Mouse (Mus musculus): ENCODE results near the gene Tnfrsf4. TPM values are rescaled to one million over a fixed set of nuclear protein-coding genes. Genes with fewer than 3 reads are reported as not detected.

The Tnfrsf4 gene
- polyA plus RNA-seq, 1 experiment from 2014 or later, result 0.41 TPM

DNA sequence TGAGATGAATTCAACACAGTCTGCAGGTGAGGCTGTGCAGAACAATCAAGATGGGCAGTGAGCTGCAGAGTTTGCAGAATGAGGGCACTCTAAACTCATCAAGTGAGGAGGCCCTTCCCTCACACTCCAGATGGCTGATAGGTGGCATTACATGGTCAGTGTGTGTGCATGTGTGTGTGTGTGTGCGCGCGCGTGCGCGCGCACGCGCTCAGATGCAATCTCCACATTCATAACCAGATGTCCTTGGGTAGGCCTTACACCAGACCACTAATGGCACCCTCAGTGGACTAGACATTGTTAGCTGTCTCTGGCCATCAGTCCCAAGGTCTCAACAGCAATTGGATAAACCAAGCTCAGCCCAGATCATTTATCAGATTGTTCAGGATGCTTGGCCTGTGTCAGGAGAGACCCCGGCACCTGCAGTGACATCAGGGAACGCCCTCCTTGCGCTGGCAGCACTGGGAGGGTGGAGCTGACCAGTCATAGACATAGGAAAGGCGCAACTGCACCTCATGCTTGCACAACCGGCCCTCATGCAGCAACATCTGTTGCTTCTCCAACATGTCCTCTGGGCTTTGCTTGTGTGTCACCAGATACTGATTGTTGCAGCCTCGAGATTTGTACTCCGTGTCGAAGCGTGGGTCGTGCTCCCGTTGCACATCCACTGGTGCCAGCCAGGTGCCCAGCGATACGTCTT is 22.3 kb upstream of the Tnfrsf4 start:
- H3K9ac ChIP-seq (replicated peaks; ENCODE audit: low read depth, low read length), result peak overlapping the region; percentile 69
- peaks cover 15% of the 10 kb centered on the region; the same call in 1 of the 2 replicates for H3K4me1 ChIP-seq (ENCODE audit: control insufficient read depth, insufficient read depth, low read length)
- WGBS, result 83% methylated on average over 22 of the region's 22 CpGs
- peak overlapping the region; percentile 99 for H3K4me2 ChIP-seq (replicated peaks; ENCODE audit: low read depth, low read length)
- H3K36me3 ChIP-seq (ENCODE audit: control insufficient read depth, insufficient read depth, low read length), result peaks cover 4% of the 10 kb centered on the region; the same call in 1 of the 2 replicates
- H3K27ac ChIP-seq (ENCODE audit: low read length), result peak overlapping the region; percentile 95; the same call in 1 of the 2 replicates
- peak overlapping the region; percentile 72 for H3K4me3 ChIP-seq (ENCODE audit: low read depth, low read length)
- ATAC-seq (ENCODE audit: insufficient number of reproducible peaks, insufficient read depth, low FRiP score, low read depth), result no peak
- no peaks in the 10 kb centered on the region for H3K9me3 ChIP-seq (ENCODE audit: control insufficient read depth, low read depth, low read length)
- no peaks in the 10 kb centered on the region for H3K27me3 ChIP-seq (ENCODE audit: control insufficient read depth, insufficient read depth, low read length)

DNA sequence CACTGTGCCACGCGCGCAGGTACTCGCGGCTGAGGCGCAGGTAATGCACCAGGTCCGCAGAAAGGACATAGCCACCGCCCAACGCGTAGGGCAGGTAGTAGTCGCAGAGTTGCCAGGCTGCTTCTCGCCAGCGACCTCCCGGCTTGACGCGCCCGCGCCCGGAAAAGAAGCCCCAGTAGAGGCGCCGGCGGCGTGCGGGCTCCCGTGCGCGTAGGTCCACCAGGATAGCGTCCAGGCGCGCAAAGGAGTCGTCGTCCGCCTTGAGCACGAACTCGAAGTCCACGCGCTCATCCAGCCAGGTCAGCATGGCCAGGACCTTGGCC is 21.8 kb upstream of the Tnfrsf4 start:
- WGBS, result 24% methylated on average over 33 of the region's 37 CpGs
- peaks cover 8% of the 10 kb centered on the region; the same call in 1 of the 2 replicates for H3K36me3 ChIP-seq (ENCODE audit: control insufficient read depth, insufficient read depth, low read length)
- ATAC-seq (ENCODE audit: insufficient number of reproducible peaks, insufficient read depth, low FRiP score, low read depth), result peak; percentile 10

DNA sequence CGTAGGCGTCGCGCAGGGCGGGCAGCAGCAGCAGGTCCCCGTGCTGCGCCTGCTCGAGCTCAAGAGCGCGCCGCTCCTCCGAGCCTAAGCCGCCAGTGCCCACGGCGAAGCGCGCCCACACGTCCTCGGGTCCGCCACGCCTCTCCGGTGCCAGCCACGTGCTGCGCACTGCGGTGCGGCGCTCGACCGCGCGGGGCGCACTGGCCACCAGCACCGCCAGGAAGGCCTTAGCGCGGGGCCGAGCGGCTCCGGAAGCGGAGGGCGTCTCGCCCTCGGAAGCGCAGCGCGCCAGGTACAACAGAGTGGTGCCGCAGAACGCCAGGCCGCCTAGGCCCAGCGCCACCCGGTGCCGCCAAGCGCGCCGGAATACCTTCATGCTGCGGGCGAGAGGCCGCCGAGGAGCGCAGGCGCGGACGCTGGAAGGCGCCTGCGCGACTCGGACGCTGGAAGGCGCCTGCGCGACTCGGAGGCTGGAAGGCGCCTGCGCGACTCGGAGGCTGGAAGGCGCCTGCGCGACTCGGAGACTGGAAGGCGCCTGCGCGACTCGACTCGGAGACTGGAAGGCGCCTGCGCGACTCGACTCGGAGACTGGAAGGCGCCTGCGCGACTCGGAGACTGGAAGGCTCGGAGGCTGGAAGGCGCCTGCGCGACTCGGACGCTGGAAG is 21.3 kb upstream of the Tnfrsf4 start, which contains the start of the genes B3galt6 and Sdf4:
TSS of gene B3galt6 (minus strand) at position 409 of the 665 bp plus-strand sequence.
TSS of gene Sdf4 (plus strand) at position 632 of the 665 bp plus-strand sequence.
- H3K9ac ChIP-seq (replicated peaks; ENCODE audit: low read depth, low read length), result peak within 1 kb of the TSS; percentile 76
- H3K4me2 ChIP-seq (replicated peaks; ENCODE audit: low read depth, low read length), result peak within 1 kb of the TSS; percentile 99
- H3K27ac ChIP-seq (ENCODE audit: low read length), result peak within 1 kb of the TSS; percentile 95
- H3K4me1 ChIP-seq (ENCODE audit: control insufficient read depth, insufficient read depth, low read length), result peaks cover 15% of the 10 kb centered on the region; the same call in 1 of the 2 replicates
- H3K36me3 ChIP-seq (ENCODE audit: control insufficient read depth, insufficient read depth, low read length), result peaks cover 12% of the 10 kb centered on the region; the same call in 1 of the 2 replicates
- H3K27me3 ChIP-seq (ENCODE audit: control insufficient read depth, insufficient read depth, low read length), result no peaks in the 10 kb centered on the region
- ATAC-seq (ENCODE audit: insufficient number of reproducible peaks, insufficient read depth, low FRiP score, low read depth), result peak; percentile 85
- no peaks in the 10 kb centered on the region for H3K9me3 ChIP-seq (ENCODE audit: control insufficient read depth, low read depth, low read length)
- peak within 1 kb of the TSS; percentile 72 for H3K4me3 ChIP-seq (ENCODE audit: low read depth, low read length)
- WGBS, result under 1% methylated on average over 98 of the region's 99 CpGs

More for the DNA sequence above, 21.8 kb upstream of the Tnfrsf4 start:
- Histone ChIP-seq H3K27me3 (ENCODE audit: control insufficient read depth, insufficient read depth, low read length) (no peaks in the 10 kb centered on the region), H3K4me1 (ENCODE audit: control insufficient read depth, insufficient read depth, low read length) (peaks cover 15% of the 10 kb centered on the region; the same call in 1 of the 2 replicates), H3K9ac (replicated peaks; ENCODE audit: low read depth, low read length) (peak overlapping the region; percentile 69), H3K4me2 (replicated peaks; ENCODE audit: low read depth, low read length) (peak overlapping the region; percentile 99), H3K4me3 (ENCODE audit: low read depth, low read length) (peak overlapping the region; percentile 72), H3K9me3 (ENCODE audit: control insufficient read depth, low read depth, low read length) (no peaks in the 10 kb centered on the region), H3K27ac (ENCODE audit: low read length) (peak overlapping the region; percentile 95)

DNA sequence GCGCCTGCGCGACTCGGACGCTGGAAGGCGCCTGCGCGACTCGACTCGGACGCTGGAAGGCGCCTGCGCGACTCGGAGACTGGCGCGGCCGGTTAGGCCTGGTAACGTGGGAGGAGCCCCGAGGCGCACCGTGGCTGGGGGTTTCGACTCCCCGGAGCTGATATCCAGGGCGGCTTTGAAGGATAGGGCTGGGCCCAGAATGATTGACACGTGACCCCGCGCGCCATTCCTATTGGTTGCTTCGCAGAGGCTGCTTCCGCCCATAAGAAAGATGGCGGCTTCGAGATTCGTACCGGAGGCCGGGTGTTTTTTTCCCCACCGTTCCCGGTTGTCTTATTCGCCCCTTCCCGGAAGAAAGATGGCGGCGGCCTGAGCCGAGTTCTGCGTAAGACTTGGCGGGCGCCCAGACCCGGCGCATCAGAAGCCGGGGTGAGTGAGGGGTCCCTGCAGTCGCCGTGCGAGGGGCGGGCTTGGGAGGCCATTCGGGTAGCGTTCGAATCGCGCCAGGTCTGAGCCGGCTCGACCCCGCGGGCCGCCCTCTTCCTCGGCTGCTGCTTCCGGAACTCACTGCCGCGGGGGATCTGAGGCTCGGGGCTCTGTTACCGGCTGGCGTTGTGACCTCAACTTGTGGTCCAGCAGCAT is 20.6 kb upstream of the Tnfrsf4 start:
- H3K4me2 ChIP-seq (replicated peaks; ENCODE audit: low read depth, low read length), result peak overlapping the region; percentile 54
- H3K27ac ChIP-seq (ENCODE audit: low read length), result peak overlapping the region; percentile 81
- WGBS, result under 1% methylated on average over 70 of the region's 70 CpGs
- H3K36me3 ChIP-seq (ENCODE audit: control insufficient read depth, insufficient read depth, low read length), result peaks cover 18% of the 10 kb centered on the region; the same call in 1 of the 2 replicates
- H3K9me3 ChIP-seq (ENCODE audit: control insufficient read depth, low read depth, low read length), result no peaks in the 10 kb centered on the region
- peak overlapping the region; percentile 72 for H3K4me3 ChIP-seq (ENCODE audit: low read depth, low read length)
- peaks cover 15% of the 10 kb centered on the region; the same call in 1 of the 2 replicates for H3K4me1 ChIP-seq (ENCODE audit: control insufficient read depth, insufficient read depth, low read length)
- peak; percentile 90 for ATAC-seq (ENCODE audit: insufficient number of reproducible peaks, insufficient read depth, low FRiP score, low read depth)
- H3K27me3 ChIP-seq (ENCODE audit: control insufficient read depth, insufficient read depth, low read length), result no peaks in the 10 kb centered on the region
- H3K9ac ChIP-seq (replicated peaks; ENCODE audit: low read depth, low read length), result peak overlapping the region; percentile 76

DNA sequence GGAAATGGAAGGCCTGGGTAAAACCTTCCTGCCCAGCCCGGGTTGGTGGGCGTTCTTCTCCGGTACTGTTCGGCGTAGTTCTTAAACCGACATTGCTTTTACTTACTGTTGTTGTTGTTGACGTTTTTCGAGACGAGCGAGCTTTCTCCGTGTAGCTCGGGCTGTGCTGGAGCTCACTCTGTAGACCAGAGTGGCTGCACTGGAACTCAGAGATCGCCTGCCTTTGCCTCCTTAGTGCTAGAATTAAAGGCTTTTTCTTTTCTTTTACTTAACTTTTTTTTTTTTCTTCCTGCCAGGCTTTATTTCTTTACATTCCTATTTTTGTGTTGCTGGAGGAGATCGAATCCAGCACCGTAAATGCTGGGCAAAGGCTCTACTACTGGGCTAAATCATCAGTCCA is 20.0 kb upstream of the Tnfrsf4 start:
- Histone ChIP-seq H3K4me1 (ENCODE audit: control insufficient read depth, insufficient read depth, low read length) (peaks cover 15% of the 10 kb centered on the region; the same call in 1 of the 2 replicates), H3K27ac (ENCODE audit: low read length) (no peak overlapping the region), H3K27me3 (ENCODE audit: control insufficient read depth, insufficient read depth, low read length) (no peaks in the 10 kb centered on the region), H3K9ac (replicated peaks; ENCODE audit: low read depth, low read length) (peak overlapping the region; percentile 76), H3K4me2 (replicated peaks; ENCODE audit: low read depth, low read length) (peak overlapping the region; percentile 54), H3K36me3 (ENCODE audit: control insufficient read depth, insufficient read depth, low read length) (peaks cover 19% of the 10 kb centered on the region; the same call in 1 of the 2 replicates), H3K4me3 (ENCODE audit: low read depth, low read length) (peak overlapping the region; percentile 72), H3K9me3 (ENCODE audit: control insufficient read depth, low read depth, low read length) (no peaks in the 10 kb centered on the region)
- ATAC-seq (ENCODE audit: insufficient number of reproducible peaks, insufficient read depth, low FRiP score, low read depth), result no peak
- 4% methylated on average over 15 of the region's 15 CpGs for WGBS

GRCm38 (mm10) chr4:156004109-156004508 is 9.5 kb upstream of the Tnfrsf4 start:
- Histone ChIP-seq H3K9ac (replicated peaks; ENCODE audit: low read depth, low read length) (no peak overlapping the region), H3K27me3 (ENCODE audit: control insufficient read depth, insufficient read depth, low read length) (no peaks in the 10 kb centered on the region), H3K9me3 (ENCODE audit: control insufficient read depth, low read depth, low read length) (no peaks in the 10 kb centered on the region), H3K4me1 (ENCODE audit: control insufficient read depth, insufficient read depth, low read length) (no peaks in the 10 kb centered on the region), H3K4me2 (replicated peaks; ENCODE audit: low read depth, low read length) (no peak overlapping the region), H3K36me3 (ENCODE audit: control insufficient read depth, insufficient read depth, low read length) (peaks cover 79% of the 10 kb centered on the region), H3K27ac (ENCODE audit: low read length) (no peak overlapping the region), H3K4me3 (ENCODE audit: low read depth, low read length) (no peak overlapping the region)
- ATAC-seq (ENCODE audit: insufficient number of reproducible peaks, insufficient read depth, low FRiP score, low read depth), result no peak
- WGBS, result 89% methylated on average over 3 of the region's 3 CpGs

DNA sequence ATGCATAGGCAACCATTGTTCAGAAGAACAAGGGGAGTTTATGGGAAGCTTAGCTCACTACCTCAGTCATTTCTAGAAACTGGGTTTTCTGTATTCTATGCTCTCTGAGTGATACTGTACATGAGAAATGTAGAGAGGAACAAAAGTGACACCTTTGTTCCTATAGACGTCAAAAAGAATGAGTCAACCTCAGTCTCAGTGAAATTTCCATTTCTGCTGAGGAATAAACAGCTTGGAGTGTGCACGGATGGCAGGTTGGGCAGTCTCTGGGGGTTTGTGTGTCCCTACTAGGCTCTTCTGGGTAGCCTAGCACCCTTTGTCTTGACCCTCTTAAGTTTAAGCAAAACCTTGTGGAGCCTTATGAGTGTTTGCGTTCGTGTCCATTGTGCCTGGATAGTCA is 5.3 kb upstream of the Tnfrsf4 start:
- Histone ChIP-seq H3K27me3 (ENCODE audit: control insufficient read depth, insufficient read depth, low read length) (no peaks in the 10 kb centered on the region), H3K9me3 (ENCODE audit: control insufficient read depth, low read depth, low read length) (no peaks in the 10 kb centered on the region), H3K36me3 (ENCODE audit: control insufficient read depth, insufficient read depth, low read length) (peaks cover 81% of the 10 kb centered on the region), H3K9ac (replicated peaks; ENCODE audit: low read depth, low read length) (no peak overlapping the region), H3K4me1 (ENCODE audit: control insufficient read depth, insufficient read depth, low read length) (no peaks in the 10 kb centered on the region), H3K27ac (ENCODE audit: low read length) (no peak overlapping the region), H3K4me2 (replicated peaks; ENCODE audit: low read depth, low read length) (no peak overlapping the region), H3K4me3 (ENCODE audit: low read depth, low read length) (no peak overlapping the region)
- no peak for ATAC-seq (ENCODE audit: insufficient number of reproducible peaks, insufficient read depth, low FRiP score, low read depth)
- WGBS, result 95% methylated on average over 4 of the region's 4 CpGs

DNA sequence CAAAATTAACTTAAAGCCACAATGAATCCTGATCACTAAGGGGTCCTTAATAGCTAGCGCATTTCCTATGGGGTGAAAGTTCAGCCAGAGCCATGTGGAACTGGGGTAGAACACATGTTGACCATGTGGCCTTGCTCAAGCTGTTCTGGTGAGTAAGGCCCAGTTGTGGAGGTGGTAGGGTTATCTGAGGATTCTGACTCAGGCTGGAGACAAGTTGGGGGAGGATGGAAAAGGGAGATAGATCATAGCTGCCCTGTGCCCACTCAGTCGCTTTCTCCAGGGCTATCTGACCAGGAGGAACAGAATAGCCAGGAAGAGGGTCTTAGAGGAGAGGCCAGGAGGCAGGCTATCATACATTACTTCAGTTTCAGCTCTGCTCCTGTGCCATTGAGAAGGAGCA is 793 bp downstream of the Tnfrsf4 start:
- no peaks in the 10 kb centered on the region for H3K9me3 ChIP-seq (ENCODE audit: control insufficient read depth, low read depth, low read length)
- 93% methylated on average over 2 of the region's 2 CpGs for WGBS
- no peak for ATAC-seq (ENCODE audit: insufficient number of reproducible peaks, insufficient read depth, low FRiP score, low read depth)
- no peak overlapping the region for H3K4me2 ChIP-seq (replicated peaks; ENCODE audit: low read depth, low read length)
- H3K36me3 ChIP-seq (ENCODE audit: control insufficient read depth, insufficient read depth, low read length), result peaks cover 30% of the 10 kb centered on the region
- no peaks in the 10 kb centered on the region for H3K27me3 ChIP-seq (ENCODE audit: control insufficient read depth, insufficient read depth, low read length)
- H3K9ac ChIP-seq (replicated peaks; ENCODE audit: low read depth, low read length), result no peak overlapping the region
- H3K4me1 ChIP-seq (ENCODE audit: control insufficient read depth, insufficient read depth, low read length), result no peaks in the 10 kb centered on the region
- no peak overlapping the region for H3K4me3 ChIP-seq (ENCODE audit: low read depth, low read length)
- H3K27ac ChIP-seq (ENCODE audit: low read length), result no peak overlapping the region
